Mouse (Mus musculus) stomach, postnatal 0 days (tissue): ENCODE results near the gene Zmym6. TPM values are rescaled to one million over a fixed set of nuclear protein-coding genes. Genes with fewer than 3 reads are reported as not detected.

ENCODE experiments used
- ATAC-seq: fragments of 200-750 bp; cut with Nextera tagmentation; 2 replicates; pipeline ENCODE4 v1.8.0; 2017; ENCODE audit not compliant: low FRiP score, low TSS enrichment
- DNase-seq: peaks from one replicate; pipeline ENCODE4 v3.0.0-alpha.2; 2016; ENCODE audit warnings: low spot score
- H3K27ac ChIP-seq: fragments of 300-500 bp; sonication (generic); replicated peaks from 2 replicates; pipeline ENCODE4 v1.5.1; 2014; ENCODE audit warnings: mild to moderate bottlenecking, control low read depth
- H3K27me3 ChIP-seq: fragments of 300-500 bp; sonication (generic); 2 replicates; pipeline ENCODE4 v1.6.1; 2014; ENCODE audit warnings: low read length; ENCODE audit not compliant: control insufficient read depth, insufficient read depth
- H3K36me3 ChIP-seq: fragments of 300-500 bp; sonication (generic); 2 replicates; pipeline ENCODE4 v1.6.1; 2014; ENCODE audit warnings: low read length, mixed read lengths; ENCODE audit not compliant: control insufficient read depth, insufficient read depth
- H3K4me1 ChIP-seq: fragments of 300-500 bp; sonication (generic); replicated peaks from 2 replicates; pipeline ENCODE4 v1.6.1; 2014; ENCODE audit warnings: antibody characterized with exemption; ENCODE audit not compliant: control insufficient read depth, insufficient read depth
- H3K4me2 ChIP-seq: fragments of 300-500 bp; sonication (generic); replicated peaks from 2 replicates; pipeline ENCODE4 v1.6.1; 2014; ENCODE audit warnings: low read depth, mild to moderate bottlenecking, control low read depth, moderate library complexity
- H3K4me3 ChIP-seq: fragments of 300-500 bp; sonication (generic); 2 replicates; pipeline ENCODE4 v1.5.1; 2014; ENCODE audit warnings: low read depth, low read length, control low read depth
- H3K9ac ChIP-seq: fragments of 300-500 bp; sonication (generic); 2 replicates; pipeline ENCODE4 v1.6.1; 2014; ENCODE audit warnings: mild to moderate bottlenecking, low read length, control low read depth, mixed read lengths
- H3K9me3 ChIP-seq: fragments of 300-500 bp; sonication (generic); 2 replicates; pipeline ENCODE4 v1.6.1; 2016; ENCODE audit warnings: low read length; ENCODE audit not compliant: control insufficient read depth
- CTCF ChIP-seq: IDR thresholded peaks from 2 replicates; pipeline ENCODE4 v1.5.1; 2016; ENCODE audit warnings: antibody characterized with exemption, low read depth, mild to moderate bottlenecking, moderate library complexity
- EP300 ChIP-seq: optimal IDR thresholded peaks from 2 replicates; pipeline ENCODE3; 2016; ENCODE audit warnings: antibody characterized with exemption
- WGBS: fragments of 180-500 bp; shearing (Covaris S2); extraction: QIAGEN DNeasy Blood & Tissue Kit; methylation state at CpG from one replicate; pipeline ENCODE4 v1.1.7; 2014; 5-methylcytosine and 5-hydroxymethylcytosine counted together
- polyA plus RNA-seq: library from polyadenylated mRNA; unstranded; fragments of >200 nt; fragmentation: Nextera tagmentation; extraction: Ambion mirVana; gene quantifications from 2 replicates; pipeline ENCODE4 v1.2.1, GENCODE M21; 2015

Zmym6 gene
- polyA plus RNA-seq, 1 experiment from 2014 or later: 6.6 TPM

DNA sequence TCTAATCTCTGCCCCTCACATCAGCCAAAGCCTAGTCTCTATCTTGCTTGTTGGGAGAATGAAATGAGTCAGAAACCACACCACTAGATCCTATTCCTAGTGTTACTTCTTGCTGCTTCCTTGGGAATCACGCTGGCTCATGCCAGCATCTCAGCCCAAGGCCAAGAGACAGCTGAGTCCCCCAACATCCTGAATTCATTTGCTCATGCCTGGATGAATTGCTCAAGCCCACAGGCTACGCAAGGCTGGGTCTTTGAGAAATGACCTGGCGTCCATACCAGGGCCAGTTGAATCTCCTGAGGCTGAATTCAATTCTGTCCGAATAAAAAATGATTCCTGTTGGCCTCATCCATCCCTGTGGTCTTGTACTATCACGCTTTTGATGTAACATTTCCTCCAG, 60.4 kb downstream of the Zmym6 start:
- Histone ChIP-seq H3K9ac (no peak overlapping the region), H3K9me3 (no peaks in the 10 kb centered on the region), H3K36me3 (no peaks in the 10 kb centered on the region), H3K27ac (no peak overlapping the region), H3K27me3 (no peaks in the 10 kb centered on the region), H3K4me1 (no peaks in the 10 kb centered on the region), H3K4me2 (no peak overlapping the region), H3K4me3 (no peak overlapping the region)
- WGBS: 87% methylated on average over 5 of the region's 5 CpGs
- no peak for TF ChIP-seq EP300
- no peak for TF ChIP-seq CTCF
- DNase-seq (no peak), ATAC-seq (no peak)

DNA sequence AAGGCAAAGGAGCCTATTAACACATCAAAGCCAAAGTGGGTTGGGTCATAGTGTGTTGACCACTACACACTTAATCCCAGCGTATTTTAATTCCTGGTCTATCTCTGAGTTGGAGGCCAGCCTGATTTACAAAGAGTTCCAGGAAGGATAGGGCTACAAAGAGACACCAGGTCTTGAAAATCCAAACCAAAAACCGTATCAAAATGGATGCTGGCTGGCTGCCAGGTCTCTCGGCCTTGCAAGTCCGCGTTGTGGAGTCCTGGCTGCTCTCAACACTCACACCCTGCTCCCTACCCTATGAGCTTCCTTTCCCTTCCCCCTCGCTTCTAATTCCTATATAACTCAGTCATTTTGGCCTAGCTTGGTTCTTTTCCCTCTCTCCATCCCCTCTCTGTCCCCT, 61.3 kb downstream of the Zmym6 start:
- Histone ChIP-seq H3K9me3 (no peaks in the 10 kb centered on the region), H3K27me3 (no peaks in the 10 kb centered on the region), H3K36me3 (no peaks in the 10 kb centered on the region), H3K4me1 (no peaks in the 10 kb centered on the region), H3K4me3 (no peak overlapping the region), H3K4me2 (no peak overlapping the region), H3K27ac (no peak overlapping the region), H3K9ac (no peak overlapping the region)
- no peak for ATAC-seq
- TF ChIP-seq CTCF (no peak), EP300 (no peak)
- 43% methylated on average over 6 of the region's 6 CpGs for WGBS
- DNase-seq: no peak

DNA sequence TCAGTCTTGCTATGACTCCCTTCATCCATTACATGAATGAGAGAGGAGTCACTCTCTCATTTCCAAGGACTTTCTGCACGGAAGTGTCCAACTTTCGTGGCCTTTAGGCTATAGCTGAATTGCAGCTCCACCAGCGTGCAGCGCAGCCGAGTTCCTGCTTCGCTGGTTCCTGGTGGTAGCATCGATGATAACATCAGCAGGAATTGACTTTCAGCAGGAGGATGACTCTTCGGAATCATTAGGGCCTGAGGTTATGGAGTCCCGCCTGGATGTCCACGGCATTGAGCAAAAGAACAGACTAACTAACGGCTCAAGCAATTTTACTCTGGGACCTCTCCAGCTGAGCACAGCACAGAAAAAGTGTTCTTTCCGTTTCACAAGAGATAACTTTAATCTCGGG, 72.8 kb downstream of the Zmym6 start:
- Histone ChIP-seq H3K4me2 (no peak overlapping the region), H3K9ac (no peak overlapping the region), H3K36me3 (no peaks in the 10 kb centered on the region), H3K4me3 (no peak overlapping the region), H3K4me1 (no peaks in the 10 kb centered on the region), H3K9me3 (no peaks in the 10 kb centered on the region), H3K27me3 (no peaks in the 10 kb centered on the region), H3K27ac (no peak overlapping the region)
- no peak for DNase-seq
- TF ChIP-seq EP300: no peak
- ATAC-seq: no peak
- 83% methylated on average over 13 of the region's 13 CpGs for WGBS

DNA sequence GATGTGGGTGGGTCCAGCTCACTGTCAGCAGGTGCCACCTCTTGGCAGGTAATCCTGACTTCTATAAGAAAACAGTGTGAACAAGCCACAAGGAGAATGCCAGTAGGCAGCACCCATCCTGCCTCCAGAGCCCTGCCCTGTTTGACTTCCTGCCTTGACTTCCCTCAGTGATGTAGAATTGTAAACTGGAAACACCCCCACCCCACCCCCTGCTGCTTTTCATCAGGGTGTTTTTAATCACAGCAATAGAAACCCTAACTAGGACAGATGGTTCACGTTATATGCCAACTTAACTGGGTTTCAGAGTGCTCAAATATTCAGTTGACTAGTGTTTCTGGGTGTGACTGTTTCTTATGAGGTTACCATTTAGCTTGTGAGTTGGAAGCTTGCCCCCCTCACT, 76.2 kb downstream of the Zmym6 start:
- TF ChIP-seq CTCF (no peak), EP300 (no peak)
- Histone ChIP-seq H3K27me3 (no peaks in the 10 kb centered on the region), H3K9me3 (no peaks in the 10 kb centered on the region), H3K4me1 (no peaks in the 10 kb centered on the region), H3K9ac (no peak overlapping the region), H3K4me3 (no peak overlapping the region), H3K36me3 (no peaks in the 10 kb centered on the region), H3K27ac (no peak overlapping the region), H3K4me2 (no peak overlapping the region)
- ATAC-seq (no peak), DNase-seq (no peak)
- 49% methylated on average over 1 of the region's 1 CpGs for WGBS

DNA sequence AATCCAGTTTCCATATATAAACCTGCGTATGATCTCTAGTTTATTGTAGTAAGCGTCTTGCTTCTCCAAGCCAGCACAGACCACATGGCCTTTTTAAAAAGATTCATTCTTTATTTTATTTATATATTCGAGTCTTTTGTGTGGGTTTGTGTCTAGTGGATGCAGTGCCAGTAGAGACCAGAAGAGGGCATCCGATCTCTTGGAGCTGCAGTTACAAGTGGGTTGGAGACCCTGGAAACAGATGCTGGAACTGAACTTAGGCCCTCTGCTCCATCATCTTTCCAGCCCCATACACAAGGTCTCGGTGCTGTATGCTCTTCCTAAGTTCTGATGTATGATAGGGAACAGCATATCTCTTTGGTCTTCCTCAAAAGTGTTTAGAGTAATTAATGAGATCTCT, 78.6 kb downstream of the Zmym6 start:
- Histone ChIP-seq H3K9me3 (no peaks in the 10 kb centered on the region), H3K27me3 (no peaks in the 10 kb centered on the region), H3K27ac (no peak overlapping the region), H3K4me2 (no peak overlapping the region), H3K36me3 (no peaks in the 10 kb centered on the region), H3K9ac (no peak overlapping the region), H3K4me3 (no peak overlapping the region), H3K4me1 (no peaks in the 10 kb centered on the region)
- 62% methylated on average over 5 of the region's 5 CpGs for WGBS
- no peak for DNase-seq
- TF ChIP-seq CTCF: no peak
- no peak for TF ChIP-seq EP300
- no peak for ATAC-seq

DNA sequence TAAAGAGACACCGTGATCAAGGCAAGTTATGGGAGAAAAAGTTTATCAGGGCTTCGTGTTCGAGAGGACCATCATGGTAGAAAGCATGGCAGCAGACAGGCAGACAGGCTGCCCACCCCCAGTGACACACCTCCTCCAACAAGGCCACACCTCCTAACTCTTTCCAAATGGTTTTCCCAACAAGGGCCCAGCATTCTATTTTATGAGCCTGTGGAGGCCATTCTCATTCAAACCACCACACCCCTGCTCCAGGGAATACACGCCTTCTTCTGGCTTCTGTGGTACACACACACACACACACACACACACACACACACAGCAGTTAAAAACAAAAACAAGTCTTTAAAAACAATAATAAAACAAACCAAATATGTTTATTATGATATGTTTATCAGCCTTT, 80.6 kb downstream of the Zmym6 start:
- Histone ChIP-seq H3K27me3 (no peaks in the 10 kb centered on the region), H3K27ac (no peak overlapping the region), H3K4me3 (no peak overlapping the region), H3K9ac (no peak overlapping the region), H3K36me3 (no peaks in the 10 kb centered on the region), H3K9me3 (no peaks in the 10 kb centered on the region), H3K4me2 (no peak overlapping the region), H3K4me1 (no peaks in the 10 kb centered on the region)
- DNase-seq (no peak), ATAC-seq (no peak)
- TF ChIP-seq CTCF: no peak
- no peak for TF ChIP-seq EP300
- WGBS: 80% methylated on average over 4 of the region's 4 CpGs
